Mouse (Mus musculus) bone marrow, adult 2 months (tissue): ENCODE results near the gene Rpl6. TPM values are rescaled to one million over a fixed set of nuclear protein-coding genes. Genes with fewer than 3 reads are reported as not detected.

Experiments
- H3K27ac ChIP-seq: fragments of 200-500 bp; 2 replicates; pipeline ENCODE4 v1.5.1; 2012; ENCODE audit warnings: low read depth, mild to moderate bottlenecking, control low read depth, inconsistent platforms, low read length; ENCODE audit not compliant: control insufficient read depth, poor library complexity, insufficient read depth
- H3K4me1 ChIP-seq: fragments of 200-500 bp; 2 replicates; pipeline ENCODE4 v1.6.1; 2011; ENCODE audit warnings: low read length; ENCODE audit not compliant: control insufficient read depth, insufficient read depth
- H3K4me3 ChIP-seq: fragments of 200-500 bp; replicated peaks from 2 replicates; pipeline ENCODE3; 2011; ENCODE audit warnings: mild to moderate bottlenecking, low read depth, low read length, control low read depth; ENCODE audit not compliant: control insufficient read depth
- CTCF ChIP-seq: fragments of 200-500 bp; IDR thresholded peaks from 2 replicates; pipeline ENCODE4 v1.5.1; 2011; ENCODE audit warnings: low read length, control low read depth; ENCODE audit not compliant: control insufficient read depth, insufficient read depth
- POLR2A ChIP-seq: fragments of 200-500 bp; IDR thresholded peaks from 2 replicates; pipeline ENCODE4 v1.6.1; 2011; ENCODE audit warnings: low read depth, mild to moderate bottlenecking, control low read depth, low read length, borderline replicate concordance; ENCODE audit not compliant: control insufficient read depth
- WGBS: fragments of 180-500 bp; shearing (Covaris S2); methylation state at CpG from one replicate; pipeline ENCODE4 v1.1.7; 2018; 5-methylcytosine and 5-hydroxymethylcytosine counted together
- polyA plus RNA-seq: library from polyadenylated mRNA; stranded (reverse); fragments of >200 nt; gene quantifications from 2 replicates; pipeline ENCODE4 v1.2.4, GENCODE M21; 2011; ENCODE audit warnings: low replicate concordance; ENCODE audit not compliant: missing spikeins, insufficient read depth, insufficient read length

Gene Rpl6
- polyA plus RNA-seq, 1 experiment: 942 TPM

- no peak overlapping the region for H3K4me3 ChIP-seq
- peaks cover 4% of the 10 kb centered on the region for H3K4me1 ChIP-seq
- WGBS: 60% methylated on average over 2 of the region's 2 CpGs
- TF ChIP-seq CTCF (no peak), POLR2A (no peak)
- H3K27ac ChIP-seq: peak overlapping the region; percentile 61; the same call in 1 of the 2 replicates
These were observed 29.4 kb downstream of the Rpl6 start for GRCm38 (mm10) chr5:121233726-121234125.

GRCm38 (mm10) chr5:121236171-121236570 is 31.9 kb downstream of the Rpl6 start:
- Histone ChIP-seq H3K4me1 (peaks cover 6% of the 10 kb centered on the region; the same call in 1 of the 2 replicates), H3K27ac (peak overlapping the region; percentile 87)

GRCm38 (mm10) chr5:121238208-121238607 is 33.9 kb downstream of the Rpl6 start:
- TF ChIP-seq CTCF (no peak), POLR2A (no peak)
- WGBS: 90% methylated on average over 2 of the region's 2 CpGs
- Histone ChIP-seq H3K4me1 (peaks cover 9% of the 10 kb centered on the region; the same call in 1 of the 2 replicates), H3K27ac (no peak overlapping the region), H3K4me3 (no peak overlapping the region)

More at GRCm38 (mm10) chr5:121236171-121236570, 31.9 kb downstream of the Rpl6 start:
- TF ChIP-seq CTCF: no peak
- no peak for TF ChIP-seq POLR2A
- WGBS: 45% methylated on average over 5 of the region's 5 CpGs
- no peak overlapping the region for H3K4me3 ChIP-seq

GRCm38 (mm10) chr5:121239846-121240245 is 35.6 kb downstream of the Rpl6 start:
- H3K27ac ChIP-seq: peak overlapping the region; percentile 30; the same call in 1 of the 2 replicates
- WGBS: 77% methylated on average over 5 of the region's 5 CpGs
- no peak overlapping the region for H3K4me3 ChIP-seq
- TF ChIP-seq CTCF (no peak), POLR2A (no peak)
- peaks cover 10% of the 10 kb centered on the region; the same call in 1 of the 2 replicates for H3K4me1 ChIP-seq

GRCm38 (mm10) chr5:121241182-121241581 is 36.9 kb downstream of the Rpl6 start:
- peaks cover 12% of the 10 kb centered on the region; the same call in 1 of the 2 replicates for H3K4me1 ChIP-seq
- H3K27ac ChIP-seq: peak overlapping the region; percentile 70; the same call in 1 of the 2 replicates
- TF ChIP-seq POLR2A: no peak
- no peak for TF ChIP-seq CTCF
- H3K4me3 ChIP-seq: no peak overlapping the region

- peaks cover 12% of the 10 kb centered on the region; the same call in 1 of the 2 replicates for H3K4me1 ChIP-seq
- H3K27ac ChIP-seq: peak overlapping the region; percentile 95
- no peak overlapping the region for H3K4me3 ChIP-seq
- 22% methylated on average over 1 of the region's 1 CpGs for WGBS
- TF ChIP-seq POLR2A: no peak
- TF ChIP-seq CTCF: no peak
These were observed 38.0 kb downstream of the Rpl6 start for GRCm38 (mm10) chr5:121242261-121242660.

GRCm38 (mm10) chr5:121242701-121243100 is 38.4 kb downstream of the Rpl6 start:
- Histone ChIP-seq H3K4me1 (peaks cover 12% of the 10 kb centered on the region; the same call in 1 of the 2 replicates), H3K4me3 (no peak overlapping the region), H3K27ac (peak overlapping the region; percentile 95)
- TF ChIP-seq POLR2A: no peak
- 62% methylated on average over 1 of the region's 1 CpGs for WGBS

GRCm38 (mm10) chr5:121243676-121244364 is 39.5 kb downstream of the Rpl6 start:
- Histone ChIP-seq H3K4me1 (peaks cover 12% of the 10 kb centered on the region; the same call in 1 of the 2 replicates), H3K27ac (peak overlapping the region; percentile 64), H3K4me3 (no peak overlapping the region)
- 70% methylated on average over 1 of the region's 1 CpGs for WGBS
- TF ChIP-seq POLR2A (no peak), CTCF (no peak)
